Mouse (Mus musculus): ENCODE data around the gene Slc22a26. TPM values are rescaled to one million over a fixed set of nuclear protein-coding genes. Genes with fewer than 3 reads are reported as not detected.
"Not testable (repeated sequence)": the region's sequence is repeated elsewhere in the genome, so short reads cannot be mapped to it uniquely, and the experiment has no call there.

The Slc22a26 gene
- total RNA-seq (2021): not detected
- long read RNA-seq, experiment 1: 0 reads
- long read RNA-seq, experiment 2: 0 reads

DNA sequence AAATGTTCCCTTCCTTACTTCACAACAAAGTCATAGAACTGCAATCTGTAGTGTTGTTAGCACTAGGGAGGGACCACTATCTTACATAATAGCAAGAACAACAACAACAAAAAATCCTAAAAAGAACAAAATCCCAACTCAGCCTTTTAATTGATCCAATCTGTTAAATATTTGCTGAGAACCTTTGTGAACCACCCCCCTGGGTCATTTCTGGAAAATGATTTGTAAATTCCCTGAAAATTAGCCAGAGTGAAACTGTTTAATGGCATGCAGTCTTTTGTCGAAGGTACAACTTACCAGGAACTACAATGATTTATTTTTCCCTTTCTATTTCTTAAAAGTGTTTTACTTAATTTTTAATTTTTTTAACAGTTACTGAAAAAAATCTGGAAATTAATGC is at the start of gene Slc22a26:
Gene Slc22a26 (minus strand): TSS at position 97 of the 400 bp plus-strand sequence.
- Histone ChIP-seq H3K27ac (no peak within 1 kb of the TSS), H3K4me3 (no peak within 1 kb of the TSS)
- no peak for TF ChIP-seq CTCF (conservative IDR thresholded peaks at IDR 0.05)
- DNase-seq (ENCODE audit: low spot score in 2 of 2): no peak

DNA sequence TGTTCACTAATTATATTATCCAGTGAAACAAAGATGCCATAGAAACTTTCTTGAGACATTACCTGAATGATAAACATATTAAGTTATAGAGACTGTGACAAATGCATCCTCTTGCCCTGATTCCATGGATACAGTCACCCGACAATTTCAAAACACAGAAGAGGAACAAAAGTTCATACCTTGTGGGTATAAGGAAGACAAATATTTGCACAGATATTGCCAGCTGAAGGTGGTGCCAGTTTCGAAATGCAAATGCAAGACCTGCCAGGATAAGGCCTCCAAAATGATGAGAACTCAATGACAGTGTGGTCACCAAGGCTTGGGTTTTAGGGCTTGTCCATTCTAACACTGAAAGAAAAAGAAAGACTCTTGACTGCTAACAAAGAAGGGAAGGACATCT is 27.4 kb upstream of the Slc22a26 start:
- TF ChIP-seq CTCF (conservative IDR thresholded peaks at IDR 0.05): no peak
- Histone ChIP-seq H3K4me3 (no peak overlapping the region), H3K27ac (no peak overlapping the region)
- no peak for DNase-seq (ENCODE audit: low spot score in 2 of 2)

- H3K27ac ChIP-seq: no peak overlapping the region
- DNase-seq (ENCODE audit: low spot score in 2 of 2): no peak
- no peak overlapping the region for H3K4me3 ChIP-seq
- no peak for TF ChIP-seq CTCF (conservative IDR thresholded peaks at IDR 0.05)
Observed at GRCm38 (mm10) chr19:7790571-7790970, 11.9 kb downstream of the Slc22a26 start.

- H3K4me3 ChIP-seq: no peak overlapping the region
- no peak overlapping the region for H3K27ac ChIP-seq
- DNase-seq (ENCODE audit: low spot score in 2 of 2): peak; percentile 9 to 27
- no peak for TF ChIP-seq CTCF (conservative IDR thresholded peaks at IDR 0.05)
Observed at GRCm38 (mm10) chr19:7775306-7775705, 27.2 kb downstream of the Slc22a26 start.

DNA sequence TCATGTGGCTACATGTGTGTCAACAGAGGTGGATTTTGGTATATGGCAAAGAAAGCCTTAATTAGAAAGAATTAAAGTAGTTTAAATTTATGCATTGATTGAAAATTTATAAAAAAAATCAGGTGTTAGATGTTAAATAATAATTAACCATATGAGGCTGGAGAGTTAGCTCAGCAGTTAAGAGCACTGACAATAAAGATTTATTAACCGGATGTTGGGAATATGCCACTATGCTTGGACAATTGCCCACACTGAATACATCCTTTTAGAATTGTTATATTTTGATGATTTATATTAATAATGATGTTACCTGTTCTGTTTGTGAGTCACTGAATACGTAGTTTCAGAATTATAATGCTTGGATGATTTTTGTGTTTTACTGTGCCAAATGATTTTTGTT is 36.3 kb downstream of the Slc22a26 start:
- no peak for TF ChIP-seq CTCF (conservative IDR thresholded peaks at IDR 0.05)
- DNase-seq (ENCODE audit: low spot score in 2 of 2): no peak
- Histone ChIP-seq H3K27ac (no peak overlapping the region), H3K4me3 (no peak overlapping the region)

DNA sequence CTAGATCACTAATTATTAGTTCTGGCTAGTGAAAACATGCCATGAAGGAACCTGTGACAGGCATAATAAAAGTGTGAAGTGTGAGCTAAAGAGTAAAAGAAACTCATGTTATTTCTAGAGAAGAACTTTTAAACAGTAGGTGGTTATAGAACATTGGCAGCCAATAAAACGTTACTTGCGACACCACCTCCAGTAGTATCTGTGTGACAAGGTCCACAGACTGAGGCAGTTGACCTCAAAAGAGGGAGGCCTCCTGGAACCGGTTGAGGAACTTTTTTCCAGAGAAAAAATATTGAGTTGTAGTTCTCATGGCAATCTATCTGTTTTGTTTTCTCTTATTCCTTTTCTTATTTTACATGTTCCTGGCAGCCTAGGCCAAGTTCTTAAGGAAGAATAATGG is 36.9 kb downstream of the Slc22a26 start:
- no peak for TF ChIP-seq CTCF (conservative IDR thresholded peaks at IDR 0.05)

GRCm38 (mm10) chr19:7753371-7753770 is 49.1 kb downstream of the Slc22a26 start:
- not testable (repeated sequence) for H3K27ac ChIP-seq; DNase-seq (ENCODE audit: low spot score in 2 of 2); H3K4me3 ChIP-seq

More for the DNA sequence above, 36.9 kb downstream of the Slc22a26 start:
- no peak for DNase-seq (ENCODE audit: low spot score in 2 of 2)
- no peak overlapping the region for H3K27ac ChIP-seq
- H3K4me3 ChIP-seq: no peak overlapping the region

Other genes with a start within 250 kb of the Slc22a26 start
- 10 to 100 TPM; 29.8 to 34.2 TPM for gene Pla2g16, start 245.2 kb downstream of the Slc22a26 start, total RNA-seq (2021)
- gene Lgals12, start 195.5 kb downstream of the Slc22a26 start, total RNA-seq (2021): under 1 TPM; 0.13 to 0.17 TPM
- gene Hrasls5, start 190.1 kb downstream of the Slc22a26 start, total RNA-seq (2021): not detected
- gene Slc22a19, start 91.4 kb downstream of the Slc22a26 start, total RNA-seq (2021): not detected
- not detected for gene Slc22a27, start 163.4 kb upstream of the Slc22a26 start, total RNA-seq (2021)

Data from layer of hippocampus, adult 2 months (tissue).